Mouse (Mus musculus) lung, adult 18-20 months (tissue): Measurements from ENCODE around the gene Klk8.

Experiments used
- DNase-seq, 2 experiments: peaks; one replicate each; pipeline ENCODE4 v3.0.0; 2022; ENCODE audit warnings: mixed read lengths in 2 of 2

The Klk8 gene

GRCm38 (mm10) chr7:43797333-43797769, at the start of gene Klk8:
Gene Klk8 (plus strand): TSS chr7:43797577.
- peak; percentile 33 to 41 for DNase-seq

DNA sequence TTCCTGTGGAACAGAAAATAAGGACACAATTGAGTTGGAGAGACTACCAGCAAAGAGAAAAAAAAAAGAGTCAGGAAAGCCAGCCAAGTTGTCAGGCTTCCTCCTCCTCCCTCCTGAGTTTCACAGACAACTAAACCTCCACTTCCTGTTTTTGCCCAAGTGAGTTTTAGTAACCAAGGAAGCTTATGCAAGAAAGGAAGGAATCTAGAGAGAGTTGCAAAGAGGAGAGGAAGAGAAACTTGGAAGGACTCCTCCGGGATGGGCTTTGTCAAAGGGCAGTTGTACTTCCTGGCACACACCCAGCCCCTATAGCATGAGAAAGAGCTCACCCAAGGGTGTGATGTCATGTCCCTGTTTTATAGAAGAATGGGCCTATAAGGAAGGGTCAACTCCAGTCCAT, 49.6 kb upstream of the Klk8 start:
- DNase-seq = peak; percentile 50 to 53

GRCm38 (mm10) chr7:43752806-43753205, 44.6 kb upstream of the Klk8 start:
- no peak for DNase-seq

GRCm38 (mm10) chr7:43766484-43766883, 30.9 kb upstream of the Klk8 start:
- DNase-seq = no peak

GRCm38 (mm10) chr7:43768597-43768996, 28.8 kb upstream of the Klk8 start, which contains the start of gene Klk12:
Gene Klk12 (plus strand): TSS chr7:43768897.
- no peak for DNase-seq

GRCm38 (mm10) chr7:43769636-43770035, 27.7 kb upstream of the Klk8 start:
- DNase-seq = no peak

DNA sequence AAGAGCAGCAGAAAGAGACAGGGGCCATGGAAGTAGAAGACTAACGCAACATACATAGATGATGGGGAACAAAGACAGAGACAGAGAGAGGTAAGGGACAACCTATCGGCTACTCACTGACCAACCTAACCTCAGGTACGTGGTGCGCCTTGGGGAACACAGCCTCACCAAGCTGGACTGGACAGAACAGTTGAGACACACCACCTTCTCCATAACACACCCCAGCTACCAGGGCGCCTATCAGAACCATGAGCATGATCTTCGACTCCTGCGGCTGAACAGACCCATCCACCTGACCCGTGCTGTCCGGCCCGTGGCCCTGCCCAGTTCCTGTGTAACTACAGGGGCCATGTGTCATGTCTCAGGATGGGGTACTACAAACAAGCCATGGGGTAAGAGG, 26.7 kb upstream of the Klk8 start:
- no peak for DNase-seq

GRCm38 (mm10) chr7:43771916-43772315, 25.5 kb upstream of the Klk8 start:
- DNase-seq = no peak

DNA sequence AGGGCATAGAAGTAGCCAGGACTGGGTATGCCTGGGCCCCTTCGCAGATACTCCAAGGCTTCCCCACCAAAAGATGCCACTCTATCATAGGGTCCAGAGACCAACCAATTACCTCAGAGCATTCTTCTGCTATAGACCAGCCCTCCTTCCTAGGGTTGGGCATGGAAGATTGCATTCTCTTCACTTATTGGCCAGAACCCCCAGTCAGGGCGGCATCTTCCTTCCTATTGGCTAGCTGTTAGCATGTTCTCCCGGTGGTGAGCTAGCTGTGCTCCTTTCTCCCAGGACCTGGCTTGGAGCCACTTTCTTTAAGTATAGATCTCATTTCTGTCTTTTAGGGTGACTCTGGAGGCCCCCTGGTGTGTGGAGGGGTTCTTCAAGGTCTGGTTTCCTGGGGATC, 24.5 kb upstream of the Klk8 start:
- DNase-seq = no peak

- DNase-seq = no peak
Observed at GRCm38 (mm10) chr7:43774364-43774763, 23.0 kb upstream of the Klk8 start, which contains the start of gene Klk11. Gene Klk11 (plus strand): TSS chr7:43774604.

- no peak for DNase-seq
Observed at GRCm38 (mm10) chr7:43774802-43775201, 22.6 kb upstream of the Klk8 start.

DNA sequence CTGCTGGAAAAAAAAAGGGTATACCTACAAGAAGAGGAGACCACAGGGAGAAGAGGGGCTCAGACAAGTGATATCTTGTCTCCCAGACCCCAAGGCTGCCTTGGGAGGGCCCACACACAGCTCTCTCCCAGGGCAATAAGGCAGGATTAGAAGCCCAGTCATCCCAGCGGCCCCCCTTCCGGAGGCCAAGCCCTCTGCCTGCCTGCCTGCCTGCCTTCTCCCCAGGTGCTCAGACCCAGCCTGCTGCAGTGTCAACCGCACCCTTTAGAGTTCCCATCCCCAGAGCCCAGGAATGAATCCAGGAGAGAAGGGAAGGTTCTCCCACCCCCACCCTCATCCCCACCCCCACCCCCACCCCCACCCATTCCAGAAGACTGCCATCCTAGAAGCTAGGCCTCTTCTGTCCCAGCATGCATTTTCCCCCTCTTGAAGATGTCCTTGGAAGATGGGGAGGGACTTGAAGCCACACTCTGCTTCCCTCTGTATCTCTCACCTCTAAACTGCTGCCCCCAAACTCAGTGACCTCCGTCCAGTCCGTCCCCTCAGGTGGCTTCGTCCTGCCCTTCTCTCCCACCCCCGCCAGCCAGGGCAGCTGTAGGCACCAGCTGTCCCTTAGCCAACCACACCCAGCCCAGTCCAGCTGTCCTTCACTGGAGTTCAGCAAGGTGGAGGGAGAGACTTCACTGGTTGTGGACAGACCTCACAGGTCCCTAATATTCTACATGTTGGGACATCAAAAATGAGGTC, 21.9 kb upstream of the Klk8 start:
- DNase-seq = no peak

- no peak for DNase-seq
Observed at GRCm38 (mm10) chr7:43776506-43776905, 20.9 kb upstream of the Klk8 start.

DNA sequence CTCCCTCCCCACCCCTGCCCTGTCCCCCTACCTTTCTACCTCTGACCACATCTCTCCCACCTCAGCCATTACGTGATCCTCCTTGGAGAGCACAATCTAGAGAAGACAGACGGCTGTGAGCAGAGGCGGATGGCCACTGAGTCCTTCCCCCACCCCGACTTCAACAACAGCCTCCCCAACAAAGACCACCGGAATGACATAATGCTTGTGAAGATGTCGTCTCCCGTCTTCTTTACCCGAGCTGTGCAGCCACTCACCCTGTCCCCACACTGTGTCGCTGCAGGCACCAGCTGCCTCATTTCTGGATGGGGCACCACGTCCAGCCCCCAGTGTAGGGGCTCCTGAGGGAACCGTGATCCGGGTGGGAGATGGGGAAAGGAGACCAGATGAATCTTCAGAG, 20.0 kb upstream of the Klk8 start:
- DNase-seq = no peak

DNA sequence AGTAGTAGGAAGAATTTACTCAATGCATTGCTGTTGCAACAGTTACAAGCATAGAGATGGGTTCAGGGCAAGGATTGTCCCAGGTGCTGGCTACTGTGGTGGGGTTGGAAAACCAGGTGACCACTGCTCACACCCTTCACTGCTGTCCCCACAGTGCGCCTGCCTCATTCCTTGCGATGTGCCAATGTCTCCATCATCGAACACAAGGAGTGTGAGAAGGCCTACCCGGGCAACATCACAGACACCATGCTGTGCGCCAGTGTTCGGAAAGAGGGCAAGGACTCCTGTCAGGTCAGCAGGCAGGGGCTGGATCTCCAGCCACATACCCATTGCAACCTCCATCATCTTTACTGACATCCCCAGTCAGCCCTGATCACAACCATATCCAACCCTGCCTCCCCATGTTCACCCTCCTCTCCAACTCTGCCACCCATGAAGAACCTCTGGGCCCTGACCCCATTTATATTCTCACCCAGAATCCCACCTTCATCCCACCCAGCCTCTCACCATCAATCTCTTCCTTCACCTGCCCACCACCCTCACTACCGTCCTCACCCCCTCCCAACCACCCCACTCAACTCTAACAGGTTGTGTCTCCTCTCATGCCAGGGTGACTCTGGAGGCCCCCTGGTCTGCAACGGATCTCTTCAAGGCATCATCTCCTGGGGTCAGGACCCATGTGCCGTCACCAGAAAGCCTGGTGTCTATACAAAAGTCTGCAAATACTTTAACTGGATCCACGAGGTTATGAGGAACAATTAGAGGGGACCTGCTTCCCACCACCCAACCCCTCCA, 19.0 kb upstream of the Klk8 start:
- no peak for DNase-seq

DNA sequence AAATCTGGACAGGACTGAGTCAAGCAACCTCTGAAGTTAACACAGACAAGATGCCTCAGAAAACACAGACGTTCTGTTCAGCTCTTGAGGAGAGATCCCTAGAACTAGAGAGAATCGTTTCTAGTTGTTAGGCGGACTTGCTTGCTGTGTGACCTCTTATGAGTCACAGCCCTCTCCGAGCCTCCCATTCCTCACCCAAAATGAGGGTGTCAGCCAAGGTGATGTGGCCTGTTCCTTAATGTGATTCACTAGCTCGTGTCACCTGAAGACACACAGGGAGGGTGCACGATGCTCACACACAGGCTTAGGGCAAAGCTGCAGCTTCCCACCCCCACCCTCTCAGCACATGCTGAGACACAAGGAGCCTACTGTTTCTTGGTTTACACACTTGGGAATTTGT, 17.1 kb upstream of the Klk8 start:
- no peak for DNase-seq

DNA sequence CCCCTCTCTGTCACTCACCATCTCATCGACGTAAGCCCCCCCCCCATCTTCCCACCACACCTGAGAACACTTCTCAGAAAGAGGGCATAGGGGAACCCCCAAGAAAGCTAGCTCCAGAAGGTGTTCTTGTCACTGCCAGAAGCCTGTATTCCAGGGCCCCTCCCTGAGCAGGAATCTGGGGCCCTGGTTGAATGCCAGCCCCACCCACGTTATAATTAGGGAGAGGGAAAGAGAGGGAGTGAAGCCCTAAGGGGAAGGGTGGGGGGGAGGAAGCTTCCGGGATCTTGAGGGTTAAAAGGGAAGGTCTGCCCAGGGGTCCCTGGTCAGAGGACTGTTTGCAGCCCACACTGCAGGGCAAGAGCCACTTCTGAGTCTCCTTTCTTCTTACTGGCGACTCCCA, 16.6 kb upstream of the Klk8 start, which contains the start of gene Klk10:
Klk10 (plus strand) TSS at position 290 of the 400 bp plus-strand sequence.
- no peak for DNase-seq

DNA sequence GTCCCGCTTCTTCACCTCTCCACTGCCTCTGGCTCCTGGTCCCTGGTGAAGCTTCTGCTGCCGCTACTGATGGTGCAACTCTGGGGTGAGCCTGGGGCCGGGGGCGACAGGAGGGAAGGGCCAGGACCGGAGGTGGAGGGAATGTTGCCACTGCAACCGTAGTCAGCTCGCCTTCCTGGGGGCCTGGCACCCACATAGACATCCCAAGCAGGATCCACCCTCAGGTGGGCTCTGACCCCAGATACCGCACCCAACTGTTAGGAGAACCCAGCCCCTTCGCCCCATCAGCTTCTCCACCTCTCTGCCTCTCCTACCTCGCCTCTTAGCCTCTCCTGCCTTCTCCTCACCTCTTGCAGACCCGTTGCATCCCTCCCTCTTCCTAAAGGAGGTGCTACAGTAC, 15.8 kb upstream of the Klk8 start:
- DNase-seq = no peak

- peak; percentile 75 to 84 for DNase-seq
Observed at GRCm38 (mm10) chr7:43782275-43783265, 14.8 kb upstream of the Klk8 start.

DNA sequence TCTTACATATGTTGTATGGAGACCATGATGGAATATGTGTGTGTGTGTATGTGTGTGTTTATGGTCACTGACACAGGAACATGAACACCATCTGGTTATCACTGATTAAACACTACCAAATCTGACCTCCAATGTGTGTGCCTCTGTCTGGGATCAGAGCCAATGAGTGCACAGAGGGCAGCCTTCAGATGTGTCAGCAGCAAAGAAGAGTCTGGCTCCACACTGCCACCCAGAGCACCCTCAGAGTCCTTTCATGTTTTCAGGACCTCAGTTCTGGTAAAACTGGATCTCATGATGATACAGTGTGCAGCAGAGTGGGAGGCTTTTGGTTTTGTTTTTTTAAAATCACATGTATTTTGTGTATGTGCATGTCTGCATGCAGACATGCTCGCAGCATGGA, 12.1 kb upstream of the Klk8 start:
- no peak for DNase-seq

DNA sequence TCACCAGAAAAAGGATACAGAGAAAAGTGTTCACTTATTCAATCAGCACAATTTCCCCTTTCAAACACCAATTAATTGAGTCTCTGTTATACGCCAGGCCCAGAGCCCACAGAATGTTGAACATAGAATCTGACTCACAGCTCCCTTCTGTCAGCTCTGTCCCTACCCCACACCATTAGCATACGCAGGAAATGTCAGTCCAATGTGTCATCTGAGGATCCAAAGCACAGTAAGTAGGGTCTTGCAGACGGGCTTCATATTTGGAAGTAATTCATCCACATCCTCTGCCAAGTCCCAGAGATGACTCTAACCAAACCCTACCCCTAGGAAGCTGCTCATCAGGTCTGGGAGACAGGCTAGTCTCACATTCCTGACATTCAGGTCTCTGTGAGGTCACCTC, 9.3 kb upstream of the Klk8 start:
- no peak for DNase-seq

DNA sequence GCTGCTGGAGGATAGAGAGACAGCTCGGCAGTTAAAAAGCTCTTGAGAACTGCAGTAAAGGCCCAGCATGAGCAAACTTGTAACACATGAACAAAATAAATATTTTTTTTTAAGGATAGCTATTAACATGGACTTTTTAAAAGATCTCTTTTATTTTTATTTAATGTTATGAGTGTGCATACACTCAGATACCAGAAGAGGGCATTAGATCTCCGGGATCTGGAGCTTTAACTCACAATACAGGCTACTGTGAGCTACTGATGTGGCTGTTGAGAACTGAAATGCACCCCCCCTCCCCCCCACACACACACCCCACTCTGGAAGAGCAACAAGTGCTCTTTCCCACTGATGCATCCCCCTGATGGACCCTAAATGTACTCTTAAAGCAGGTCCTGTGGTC, 8.1 kb upstream of the Klk8 start:
- no peak for DNase-seq

DNA sequence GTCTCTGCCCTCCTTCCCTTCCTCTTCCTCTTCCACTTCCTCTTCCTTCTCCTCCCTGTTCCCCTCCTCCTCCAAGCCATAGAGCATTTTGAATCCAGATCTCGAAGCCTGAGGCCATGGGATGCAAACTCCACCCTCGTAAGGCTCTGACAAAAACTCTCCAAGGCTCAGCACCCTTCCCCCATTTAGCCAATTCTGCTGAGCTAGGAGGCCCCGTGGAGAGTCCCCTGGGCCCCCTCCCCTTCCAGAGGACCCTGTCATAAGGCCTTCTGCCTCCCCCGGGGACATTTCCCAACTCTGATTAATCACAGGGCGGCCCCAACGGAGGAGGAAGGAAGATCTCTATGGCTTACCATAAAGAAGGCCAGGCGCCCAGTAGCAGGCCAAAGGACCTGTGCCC, 5.8 kb upstream of the Klk8 start, which contains the start of gene Klk9:
Klk9 (plus strand) TSS at position 301 of the 400 bp plus-strand sequence.
- DNase-seq = no peak
